Mouse (Mus musculus) limb, embryonic 14.5 days (tissue): ENCODE results near the gene Mmp15. TPM values are rescaled to one million over a fixed set of nuclear protein-coding genes. Genes with fewer than 3 reads are reported as not detected.
A peak's percentile ranks its signal among the peaks of the same experiment; 100 is the strongest.

Experiments
- ATAC-seq: fragments of 200-750 bp; cut with Nextera tagmentation; 2 replicates; pipeline ENCODE4 v1.8.0; 2017; ENCODE audit warnings: low read depth, moderate number of reproducible peaks, moderate TSS enrichment; ENCODE audit not compliant: low FRiP score
- DNase-seq: peaks from one replicate; pipeline ENCODE4 v3.0.0-alpha.2; 2015; ENCODE audit warnings: low spot score
- H3K27ac ChIP-seq: fragments of 300-500 bp; sonication (generic); replicated peaks from 2 replicates; pipeline ENCODE4 v1.5.1; 2014; ENCODE audit warnings: low read depth, mild to moderate bottlenecking, low read length, moderate library complexity, mixed read lengths
- H3K27me3 ChIP-seq: fragments of 300-500 bp; sonication (generic); 2 replicates; pipeline ENCODE4 v1.6.1; 2014; ENCODE audit warnings: low read length, mixed read lengths; ENCODE audit not compliant: control insufficient read depth, insufficient read depth
- H3K36me3 ChIP-seq: fragments of 300-500 bp; sonication (generic); 2 replicates; pipeline ENCODE4 v1.6.1; 2014; ENCODE audit warnings: mild to moderate bottlenecking, low read length, moderate library complexity, mixed read lengths; ENCODE audit not compliant: control insufficient read depth, insufficient read depth
- H3K4me1 ChIP-seq: fragments of 300-500 bp; sonication (generic); 2 replicates; pipeline ENCODE4 v1.6.1; 2014; ENCODE audit warnings: antibody characterized with exemption, low read length, mixed read lengths; ENCODE audit not compliant: control insufficient read depth, insufficient read depth
- H3K4me2 ChIP-seq: fragments of 300-500 bp; sonication (generic); replicated peaks from 2 replicates; pipeline ENCODE4 v1.6.1; 2014; ENCODE audit warnings: low read depth, mild to moderate bottlenecking, low read length, moderate library complexity; ENCODE audit not compliant: severe bottlenecking
- H3K4me3 ChIP-seq: fragments of 300-500 bp; sonication (generic); replicated peaks from 2 replicates; pipeline ENCODE4 v1.5.1; 2014; ENCODE audit warnings: low read length
- H3K9ac ChIP-seq: fragments of 300-500 bp; sonication (generic); 2 replicates; pipeline ENCODE4 v1.6.1; 2014; ENCODE audit warnings: mild to moderate bottlenecking, low read depth, low read length, moderate library complexity; ENCODE audit not compliant: severe bottlenecking
- H3K9me3 ChIP-seq: fragments of 300-500 bp; sonication (generic); 2 replicates; pipeline ENCODE4 v1.6.1; 2016; ENCODE audit warnings: low read length; ENCODE audit not compliant: control insufficient read depth
- POLR2A ChIP-seq: fragments of 200-500 bp; IDR thresholded peaks from 2 replicates; pipeline ENCODE4 v1.8.0; 2012; ENCODE audit warnings: inconsistent platforms, mild to moderate bottlenecking, moderate library complexity, borderline replicate concordance; ENCODE audit not compliant: insufficient read depth, insufficient read length; ENCODE audit errors: extremely low read depth
- WGBS: fragments of 180-500 bp; shearing (Covaris S2); extraction: QIAGEN DNeasy Blood & Tissue Kit; methylation state at CpG from one replicate; pipeline ENCODE4 v1.1.7; 2014; 5-methylcytosine and 5-hydroxymethylcytosine counted together
- polyA plus RNA-seq, 2 experiments: library from polyadenylated mRNA; depleted of rRNA in 1 of 2; stranded (reverse) in 1 of 2; unstranded in 1 of 2; fragments of >200 nt; fragmentation: Nextera tagmentation in 1 of 2; extraction: Ambion mirVana in 1 of 2; gene quantifications; 2 replicates each; pipeline versions ENCODE4 v1.2.1 to v1.2.3; 2012 to 2014

Mmp15 gene
- polyA plus RNA-seq, 2 experiments = 10.5 to 12.6 TPM

GRCm38 (mm10) chr8:95323201-95323600 lies 28.9 kb upstream of the Mmp15 start:
- 40% methylated on average over 3 of the region's 3 CpGs for WGBS
- Histone ChIP-seq H3K36me3 (peaks cover 46% of the 10 kb centered on the region), H3K9me3 (no peaks in the 10 kb centered on the region), H3K27me3 (no peaks in the 10 kb centered on the region), H3K4me3 (no peak overlapping the region), H3K9ac (no peak overlapping the region), H3K4me1 (peaks cover 9% of the 10 kb centered on the region), H3K27ac (no peak overlapping the region), H3K4me2 (no peak overlapping the region)
- ATAC-seq (no peak), DNase-seq (no peak)
- no peak for TF ChIP-seq POLR2A

- ATAC-seq (no peak), DNase-seq (no peak)
- peaks cover 60% of the 10 kb centered on the region for H3K36me3 ChIP-seq
- no peak for TF ChIP-seq POLR2A
- no peak overlapping the region for H3K4me2 ChIP-seq
- H3K4me1 ChIP-seq = peaks cover 9% of the 10 kb centered on the region
- 80% methylated on average over 5 of the region's 5 CpGs for WGBS
- no peak overlapping the region for H3K27ac ChIP-seq
- H3K27me3 ChIP-seq = no peaks in the 10 kb centered on the region
- H3K4me3 ChIP-seq = no peak overlapping the region
- no peak overlapping the region for H3K9ac ChIP-seq
- H3K9me3 ChIP-seq = no peaks in the 10 kb centered on the region
Observed at GRCm38 (mm10) chr8:95324646-95325045, 27.4 kb upstream of the Mmp15 start.

- WGBS = 90% methylated on average over 5 of the region's 5 CpGs
- no peak overlapping the region for H3K27ac ChIP-seq
- ATAC-seq = no peak
- no peaks in the 10 kb centered on the region for H3K9me3 ChIP-seq
- H3K4me1 ChIP-seq = peaks cover 14% of the 10 kb centered on the region
- H3K27me3 ChIP-seq = no peaks in the 10 kb centered on the region
- peaks cover 60% of the 10 kb centered on the region for H3K36me3 ChIP-seq
- no peak overlapping the region for H3K4me2 ChIP-seq
- no peak for TF ChIP-seq POLR2A
- no peak overlapping the region for H3K4me3 ChIP-seq
- DNase-seq = no peak
- no peak overlapping the region for H3K9ac ChIP-seq
Observed at GRCm38 (mm10) chr8:95326822-95327221, 25.2 kb upstream of the Mmp15 start.

GRCm38 (mm10) chr8:95327866-95328465 lies 24.1 kb upstream of the Mmp15 start:
- no peak overlapping the region for H3K4me3 ChIP-seq
- H3K9ac ChIP-seq = no peak overlapping the region
- H3K9me3 ChIP-seq = no peaks in the 10 kb centered on the region
- no peak overlapping the region for H3K4me2 ChIP-seq
- no peak for TF ChIP-seq POLR2A
- ATAC-seq = no peak
- no peak for DNase-seq
- peaks cover 14% of the 10 kb centered on the region for H3K4me1 ChIP-seq
- H3K27me3 ChIP-seq = no peaks in the 10 kb centered on the region
- peaks cover 60% of the 10 kb centered on the region for H3K36me3 ChIP-seq
- H3K27ac ChIP-seq = no peak overlapping the region
- 87% methylated on average over 42 of the region's 46 CpGs for WGBS

- DNase-seq (no peak), ATAC-seq (no peak)
- Histone ChIP-seq H3K9ac (peak overlapping the region; percentile 90), H3K27ac (no peak overlapping the region), H3K4me3 (peak overlapping the region; percentile 88), H3K27me3 (no peaks in the 10 kb centered on the region), H3K4me2 (peak overlapping the region; percentile 82), H3K9me3 (no peaks in the 10 kb centered on the region), H3K4me1 (peaks cover 8% of the 10 kb centered on the region), H3K36me3 (peaks cover 56% of the 10 kb centered on the region)
- TF ChIP-seq POLR2A = no peak
- 79% methylated on average over 1 of the region's 1 CpGs for WGBS
Observed at GRCm38 (mm10) chr8:95330367-95330766, 21.7 kb upstream of the Mmp15 start.
